Mouse (Mus musculus) thymus, adult 2 months (tissue): Measurements from ENCODE around the gene Robo1.

Source experiments
- CTCF ChIP-seq: fragments of 200-500 bp; IDR thresholded peaks from 2 replicates; pipeline ENCODE4 v1.5.1; 2012; ENCODE audit warnings: mild to moderate bottlenecking, control low read depth, low read length, moderate library complexity, borderline replicate concordance; ENCODE audit not compliant: control insufficient read depth, poor library complexity, insufficient read depth; ENCODE audit errors: extremely low read depth
- POLR2A ChIP-seq: fragments of 200-500 bp; IDR thresholded peaks from 2 replicates; pipeline ENCODE4 v1.6.1; 2012; ENCODE audit warnings: mild to moderate bottlenecking, low read length, control low read depth, moderate library complexity; ENCODE audit not compliant: control insufficient read depth, poor library complexity, insufficient read depth; ENCODE audit errors: extremely low read depth

DNA sequence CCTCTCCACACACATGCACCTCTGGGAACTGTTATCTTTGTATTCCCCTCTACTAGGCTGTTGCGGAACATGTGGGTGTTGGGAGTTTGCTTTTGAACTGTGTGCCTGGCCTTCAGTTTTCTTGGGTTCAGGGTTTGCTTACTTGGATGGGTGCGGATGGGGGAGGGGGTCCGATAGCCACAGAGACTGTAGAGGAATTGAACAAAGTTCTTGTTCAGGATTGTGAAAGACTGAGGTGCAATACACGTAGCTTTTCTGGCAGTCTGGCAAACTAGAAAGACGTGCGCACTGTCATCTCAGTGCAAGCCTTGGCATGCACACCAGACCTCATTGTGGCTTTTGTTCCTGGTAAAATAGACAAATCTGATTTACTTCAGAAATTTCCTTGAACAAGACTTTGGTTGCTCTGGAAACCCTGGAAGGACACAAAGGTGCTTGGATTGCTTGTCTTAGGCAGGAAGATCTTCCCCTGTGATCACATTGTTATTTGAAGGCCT, 380.1 kb downstream of the Robo1 start:
- TF ChIP-seq POLR2A (no peak), CTCF (no peak)
